Mouse (Mus musculus) neural tube, embryonic 10.5 days (tissue): Measurements from ENCODE around the gene Selp.

ENCODE experiments used
- DNase-seq: peaks from one replicate; pipeline ENCODE4 v3.0.0-alpha.2; 2017; ENCODE audit warnings: low spot score; ENCODE audit errors: extremely low spot score

Selp gene

GRCm38 (mm10) chr1:164114947-164115493 is at the start of gene Selp:
Gene Selp (plus strand): TSS chr1:164115264.
- DNase-seq = no peak

DNA sequence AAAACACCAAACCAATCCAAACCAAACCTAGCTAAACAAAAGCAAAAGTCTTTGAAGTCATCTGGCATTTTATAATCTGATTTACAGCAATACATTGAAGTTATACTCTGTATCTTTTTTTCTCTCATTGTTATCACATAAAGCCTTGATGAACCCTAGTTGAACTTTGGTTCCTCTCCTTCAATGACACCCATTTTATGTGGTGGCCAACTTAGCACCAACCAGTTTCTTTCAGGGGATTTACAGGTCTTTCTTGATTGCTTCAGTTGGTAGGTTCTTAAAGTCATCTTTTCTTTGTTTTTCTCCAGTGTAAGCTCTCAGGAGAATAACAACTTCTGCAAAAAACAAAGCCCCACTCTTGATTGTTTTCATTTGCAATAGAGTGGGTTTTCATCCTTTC is 45.8 kb upstream of the Selp start:
- DNase-seq = no peak

DNA sequence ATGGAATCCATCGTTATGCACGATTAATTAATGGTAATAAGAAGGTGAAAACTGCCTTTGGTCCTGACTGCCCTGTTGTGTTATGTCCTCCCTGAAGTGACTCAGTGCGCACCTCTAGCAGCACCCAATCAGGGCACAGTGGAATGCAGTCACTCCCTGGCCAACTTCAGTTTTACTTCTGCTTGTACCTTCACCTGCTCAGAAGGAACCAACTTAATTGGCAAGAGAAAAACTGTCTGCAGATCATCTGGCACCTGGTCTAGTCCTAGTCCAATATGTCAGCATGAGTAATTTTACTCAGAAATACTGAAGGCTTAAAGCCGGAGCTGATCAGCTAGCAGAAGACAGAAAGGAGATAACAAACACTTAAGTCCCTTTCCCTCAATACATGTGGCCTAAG is 44.6 kb upstream of the Selp start:
- no peak for DNase-seq

GRCm38 (mm10) chr1:164071111-164071510 is 44.0 kb upstream of the Selp start:
- DNase-seq = no peak

GRCm38 (mm10) chr1:164072001-164072400 is 43.1 kb upstream of the Selp start:
- no peak for DNase-seq

GRCm38 (mm10) chr1:164073091-164073490 is 42.0 kb upstream of the Selp start:
- no peak for DNase-seq

- no peak for DNase-seq
These were observed 41.3 kb upstream of the Selp start for GRCm38 (mm10) chr1:164073803-164074202.

GRCm38 (mm10) chr1:164074606-164075140 is 40.4 kb upstream of the Selp start:
- DNase-seq = no peak

DNA sequence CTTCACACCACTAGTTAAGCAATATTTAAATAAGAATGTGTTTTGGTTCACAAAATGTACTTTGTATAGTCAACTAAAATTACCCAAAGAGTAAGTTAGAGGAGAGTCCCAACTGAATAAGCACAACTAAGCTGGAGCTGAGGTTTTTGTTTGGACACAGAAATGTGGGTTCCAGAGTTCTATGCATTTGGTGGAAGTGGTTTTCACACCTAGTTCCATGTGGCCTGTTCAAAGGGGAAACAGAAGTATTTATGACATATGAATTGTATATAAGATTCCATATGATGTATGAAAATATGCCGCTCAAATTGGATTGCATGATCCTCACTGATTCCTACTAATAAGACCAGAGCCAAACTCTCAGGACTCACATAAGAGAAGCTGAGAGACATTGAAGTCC is 39.6 kb upstream of the Selp start:
- no peak for DNase-seq

GRCm38 (mm10) chr1:164076441-164076840 is 38.6 kb upstream of the Selp start:
- DNase-seq = no peak

- DNase-seq = no peak
These were observed 38.0 kb upstream of the Selp start for GRCm38 (mm10) chr1:164077031-164077430.

DNA sequence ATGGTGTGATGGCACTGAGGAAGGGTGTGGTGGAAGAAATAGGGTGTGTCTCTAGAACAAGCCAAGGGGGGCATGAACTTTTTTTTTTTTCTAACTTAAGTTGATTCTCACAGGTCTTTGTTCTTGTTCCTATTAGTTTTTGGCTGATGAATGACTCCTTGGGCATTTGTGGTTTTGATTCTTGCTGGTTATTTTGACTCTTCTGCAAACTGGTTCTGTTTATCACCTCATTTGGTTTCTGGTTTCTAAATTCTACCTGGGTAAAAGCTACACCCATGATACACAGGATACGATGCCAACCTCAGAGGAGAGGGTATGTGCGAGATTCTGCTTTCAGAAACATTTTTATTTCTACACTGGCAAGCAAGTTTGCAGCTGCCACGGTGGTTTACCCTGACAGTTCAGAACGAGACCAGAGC is 36.7 kb upstream of the Selp start:
- no peak for DNase-seq

GRCm38 (mm10) chr1:164079091-164079490 is 36.0 kb upstream of the Selp start:
- DNase-seq = no peak

DNA sequence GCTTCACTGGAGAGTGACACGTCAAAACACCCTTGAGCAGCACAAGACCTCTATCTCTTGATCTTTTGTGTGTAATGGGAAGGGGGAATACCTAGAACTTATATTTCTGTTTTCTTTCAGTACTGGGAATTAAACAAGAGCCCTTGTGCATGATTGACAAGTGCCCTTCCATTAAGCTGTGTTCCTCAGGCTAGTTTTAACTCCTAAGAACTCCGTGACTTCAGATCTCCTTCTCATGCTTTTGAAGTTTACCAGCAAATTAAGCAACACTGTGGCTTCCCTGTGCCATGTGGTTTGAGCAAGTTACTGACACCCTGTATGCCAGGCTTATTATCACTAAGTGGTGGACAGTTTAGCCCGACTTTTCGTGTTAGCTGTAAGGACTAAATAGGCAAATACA is 32.0 kb upstream of the Selp start:
- DNase-seq = no peak

GRCm38 (mm10) chr1:164086797-164087196 is 28.3 kb upstream of the Selp start:
- no peak for DNase-seq

DNA sequence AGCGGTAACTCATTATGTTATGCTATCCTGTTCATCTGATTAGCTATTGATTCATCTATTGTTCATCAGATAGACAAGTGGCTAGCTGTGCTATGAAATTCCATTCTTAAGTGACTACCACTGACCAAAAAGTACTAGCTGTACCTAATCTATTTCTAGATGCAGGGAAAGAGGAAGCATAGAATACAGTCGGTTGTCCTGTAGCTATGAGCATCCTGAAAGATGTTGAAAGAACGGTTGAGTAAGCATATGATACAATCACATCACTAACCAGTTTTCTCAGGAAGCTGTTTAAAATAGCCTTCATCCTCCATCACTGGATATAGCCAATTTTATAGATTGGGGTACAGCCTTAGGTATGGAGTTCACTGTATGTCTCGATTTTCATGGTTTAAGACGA is 27.2 kb upstream of the Selp start:
- no peak for DNase-seq

DNA sequence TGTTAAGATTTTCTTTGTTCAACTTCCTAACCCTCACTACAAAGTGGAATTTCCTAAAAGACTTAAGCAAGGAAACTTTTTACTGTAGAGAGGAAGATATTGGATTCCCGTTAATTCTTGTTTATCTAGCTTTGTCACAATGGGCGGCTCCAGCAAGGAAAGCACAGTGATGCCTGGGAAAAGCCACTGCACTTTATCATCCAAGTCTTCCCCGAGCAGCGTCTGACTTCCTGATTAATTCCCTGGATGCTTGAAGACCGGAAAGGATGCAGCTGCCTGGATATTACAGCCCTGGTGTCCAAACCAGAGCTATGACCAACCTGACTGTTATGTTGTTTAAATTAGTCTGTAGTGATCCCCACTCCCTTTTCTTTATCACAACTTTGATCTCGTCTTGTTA is 18.3 kb upstream of the Selp start:
- no peak for DNase-seq

DNA sequence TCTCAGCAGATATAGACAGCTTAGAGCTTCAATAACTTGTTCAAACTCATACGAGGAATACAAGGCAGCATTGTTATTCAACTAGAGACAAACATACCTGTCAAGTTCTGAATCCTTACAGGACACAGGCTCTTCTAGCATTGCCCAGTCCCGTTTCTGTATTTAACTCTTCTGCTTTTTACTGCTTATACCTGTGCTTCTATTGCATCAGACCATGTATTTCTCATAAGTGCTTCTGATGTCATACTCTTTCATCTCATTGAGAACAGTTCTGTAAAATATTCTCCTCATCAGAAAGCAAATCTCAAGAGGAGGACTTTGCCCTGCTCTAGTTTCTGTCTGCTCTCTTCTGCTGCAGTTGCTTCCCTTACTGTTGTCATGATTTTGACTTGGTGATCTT is 17.2 kb upstream of the Selp start:
- DNase-seq = no peak

GRCm38 (mm10) chr1:164098372-164098771 is 16.7 kb upstream of the Selp start:
- DNase-seq = no peak

DNA sequence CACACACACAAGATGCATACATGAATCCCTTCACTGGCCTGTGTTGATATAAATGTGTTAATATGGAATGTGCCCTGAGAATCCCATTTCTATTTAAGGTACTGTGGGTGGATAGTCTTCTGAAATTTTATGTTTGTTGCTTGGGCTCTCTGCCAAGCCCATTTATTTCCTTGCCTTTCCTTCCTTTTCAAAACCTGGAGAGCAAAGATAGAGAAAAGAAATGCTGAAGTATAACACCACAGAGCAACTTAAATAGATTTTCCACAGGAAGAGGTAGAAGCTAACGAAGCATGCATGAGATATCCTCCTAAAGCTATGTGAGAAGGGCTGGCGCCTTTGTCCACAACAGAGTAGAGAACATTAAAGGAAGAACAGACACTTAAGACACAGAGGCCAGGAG is 5.3 kb upstream of the Selp start:
- no peak for DNase-seq

DNA sequence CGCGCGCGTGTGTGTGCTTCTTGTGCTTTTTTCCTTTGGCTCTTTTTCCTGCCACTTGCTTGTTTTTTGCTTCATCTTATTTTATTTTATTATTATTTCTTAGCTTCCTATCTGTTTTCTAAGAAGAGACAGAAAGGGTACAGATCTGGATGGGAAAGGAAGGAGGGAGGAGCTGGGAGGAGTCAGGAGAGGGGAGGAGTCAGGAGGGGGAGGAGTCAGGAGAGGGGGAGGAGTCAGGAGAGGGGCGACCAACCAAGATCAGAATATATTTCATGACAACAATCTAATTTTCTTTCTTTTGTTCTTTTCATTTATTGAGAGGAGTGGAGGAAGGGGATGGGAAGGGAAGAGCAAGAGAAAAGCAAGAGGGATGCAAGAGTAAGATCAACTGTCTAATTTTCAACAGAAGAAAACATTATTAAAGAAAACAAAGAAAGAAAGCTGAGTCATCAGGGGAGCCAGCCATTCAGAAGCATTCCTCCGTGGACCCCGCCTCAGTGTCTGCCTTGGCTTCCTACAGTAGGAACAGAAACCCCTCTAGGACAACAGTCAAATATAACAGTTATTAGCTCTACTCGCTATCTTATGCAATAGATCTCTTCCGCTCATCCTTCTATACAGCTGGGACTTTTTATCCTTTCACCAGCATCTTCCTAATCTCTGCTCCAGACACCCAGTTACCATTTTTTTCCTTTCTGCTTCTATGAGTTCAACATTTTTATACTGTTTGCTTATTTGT is 4.3 kb upstream of the Selp start:
- DNase-seq = no peak

- no peak for DNase-seq
These were observed 784 bp upstream of the Selp start for GRCm38 (mm10) chr1:164114280-164114679.

GRCm38 (mm10) chr1:164115647-164116046 is 583 bp downstream of the Selp start:
- DNase-seq = no peak
